ENCODE assay signal across 12 mouse cellular contexts in the genomic region with DNA sequence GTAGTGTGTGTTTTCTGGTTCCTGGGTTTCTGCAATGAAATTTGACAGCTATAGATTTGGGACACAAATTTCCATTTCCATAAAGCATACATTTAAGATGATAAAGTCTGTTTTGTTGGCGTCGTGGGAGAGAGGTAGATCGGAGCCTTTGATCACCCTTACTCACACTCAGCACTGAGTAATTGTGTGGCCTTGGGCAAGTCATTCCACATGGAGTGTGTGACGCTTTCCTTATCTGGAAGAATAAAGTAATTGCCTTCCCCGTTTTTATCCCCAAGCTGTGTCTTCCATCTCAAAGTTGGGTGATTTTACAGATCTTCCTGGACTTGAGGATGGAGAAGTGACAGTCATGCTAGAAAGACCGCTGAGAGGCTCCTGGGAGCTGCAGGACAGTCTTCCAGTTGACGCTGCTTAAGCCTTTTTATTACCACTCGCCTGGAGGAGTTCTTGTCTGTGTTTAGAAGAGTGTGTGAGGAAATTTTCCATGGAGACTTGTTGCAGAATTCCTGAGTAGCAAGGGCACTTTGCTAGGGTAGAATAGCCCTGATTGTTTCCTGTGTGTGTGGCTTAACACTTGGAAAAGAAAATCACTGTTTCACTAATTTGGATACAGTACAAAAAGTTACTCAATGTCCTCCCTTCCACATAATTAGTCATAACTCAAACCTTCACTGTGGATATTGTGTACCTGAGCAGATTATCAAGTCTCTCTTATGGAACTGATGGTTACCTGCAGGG. TPM values are rescaled to one million over a fixed set of nuclear protein-coding genes. Genes with fewer than 3 reads are reported as not detected.
DNase-seq lines count a peak whose midpoint lies in the region; ATAC-seq lines count a peak whose summit lies in the region.
"Had no signal": no experiment of that assay in that cellular context is flagged by ENCODE, and none has a peak within 500 bp of the region (broad histone marks: within the 10 kb centered on the region; RNA-seq: fewer than 3 reads in every experiment).

No protein-coding gene starts in this region.

- peaks cover 4% of the 10 kb centered on the region; the same call in 1 of the 2 replicates for H3K36me3 ChIP-seq in heart, embryonic 12.5 days
- H3K36me3 ChIP-seq in liver, embryonic 13.5 days, result peaks cover 8% of the 10 kb centered on the region; the same call in 1 of the 2 replicates
- peaks cover 8% of the 10 kb centered on the region for H3K36me3 ChIP-seq in liver, embryonic 12.5 days
- peaks cover 5% of the 10 kb centered on the region for H3K36me3 ChIP-seq in intestine, embryonic 14.5 days (ENCODE audit: control insufficient read depth, insufficient read depth, low read length)
- no peaks in the 10 kb centered on the region; the same call in 1 of the 2 replicates for H3K36me3 ChIP-seq in stomach, embryonic 16.5 days (ENCODE audit: control insufficient read depth, insufficient read depth, low read length)

- H3K9me3 ChIP-seq in heart, embryonic 12.5 days (replicated peaks), result no peaks in the 10 kb centered on the region
- no peaks in the 10 kb centered on the region for H3K9me3 ChIP-seq in liver, embryonic 13.5 days (replicated peaks)
- H3K9me3 ChIP-seq in liver, embryonic 12.5 days (replicated peaks), result no peaks in the 10 kb centered on the region
- no peaks in the 10 kb centered on the region for H3K9me3 ChIP-seq in intestine, embryonic 14.5 days (ENCODE audit: control insufficient read depth, low read length)
- no peaks in the 10 kb centered on the region for H3K9me3 ChIP-seq in stomach, embryonic 16.5 days (replicated peaks; ENCODE audit: control insufficient read depth, low read length)

- peaks cover 30% of the 10 kb centered on the region for H3K4me1 ChIP-seq in heart, embryonic 12.5 days (replicated peaks)
- peaks cover 44% of the 10 kb centered on the region for H3K4me1 ChIP-seq in liver, embryonic 13.5 days (replicated peaks)
- peaks cover 44% of the 10 kb centered on the region for H3K4me1 ChIP-seq in liver, embryonic 12.5 days
- peaks cover 26% of the 10 kb centered on the region for H3K4me1 ChIP-seq in intestine, embryonic 14.5 days (replicated peaks; ENCODE audit: control insufficient read depth, insufficient read depth, low read length)
- H3K4me1 ChIP-seq in stomach, embryonic 16.5 days (ENCODE audit: control insufficient read depth, insufficient read depth, low read length), result peaks cover 25% of the 10 kb centered on the region

- DNase-seq in heart, adult 8-10 months (ENCODE audit: low spot score), result no peak
- no peak for DNase-seq in liver, embryonic 13.5 days
- no peak for DNase-seq in intestine, embryonic 14.5 days (ENCODE audit: low spot score)
- DNase-seq in urinary bladder, postnatal 25 days (ENCODE audit: low spot score), result no peak
- DNase-seq in cerebellum, adult 11-12 months, result no peak
- DNase-seq: cerebellum, adult 2 months; gastrocnemius, postnatal 36 days; layer of hippocampus, adult 9-11 months had no signal

- H3K4me3 ChIP-seq in heart, embryonic 12.5 days, result no peak overlapping the region
- no peak overlapping the region for H3K4me3 ChIP-seq in liver, embryonic 13.5 days (replicated peaks)
- no peak overlapping the region for H3K4me3 ChIP-seq in liver, embryonic 12.5 days
- H3K4me3 ChIP-seq in intestine, embryonic 14.5 days (ENCODE audit: low read depth, low read length), result peak overlapping the region; percentile 83
- peak overlapping the region; percentile 19 for H3K4me3 ChIP-seq in stomach, embryonic 16.5 days (replicated peaks; ENCODE audit: low read length)
- H3K4me3 ChIP-seq: erythroblast, embryonic 14.5 days had no signal

- 57% methylated on average over 8 of the region's 8 CpGs for WGBS in heart, embryonic 12.5 days
- 76% methylated on average over 8 of the region's 8 CpGs for WGBS in liver, embryonic 13.5 days (ENCODE audit: insufficient replicate concordance)
- 72% methylated on average over 8 of the region's 8 CpGs for WGBS in liver, embryonic 12.5 days (ENCODE audit: insufficient replicate concordance)
- WGBS in intestine, embryonic 14.5 days, result 47% methylated on average over 8 of the region's 8 CpGs
- WGBS in stomach, embryonic 16.5 days, result 49% methylated on average over 8 of the region's 8 CpGs

- ATAC-seq in heart, embryonic 12.5 days (ENCODE audit: insufficient number of reproducible peaks, low FRiP score), result no peak
- no peak for ATAC-seq in liver, embryonic 13.5 days (ENCODE audit: low read depth)
- ATAC-seq in liver, embryonic 12.5 days, result no peak
- no peak for ATAC-seq in intestine, embryonic 14.5 days (replicated peaks; ENCODE audit: low FRiP score, low TSS enrichment, low read depth)
- ATAC-seq in stomach, embryonic 16.5 days (ENCODE audit: insufficient read depth, low FRiP score), result no peak

- H3K27ac ChIP-seq in heart, embryonic 12.5 days (ENCODE audit: poor library complexity, severe bottlenecking), result peak overlapping the region; percentile 48
- no peak overlapping the region for H3K27ac ChIP-seq in liver, embryonic 13.5 days
- no peak overlapping the region for H3K27ac ChIP-seq in liver, embryonic 12.5 days
- H3K27ac ChIP-seq in intestine, embryonic 14.5 days (ENCODE audit: low read depth), result no peak overlapping the region
- peak overlapping the region; percentile 75 for H3K27ac ChIP-seq in stomach, embryonic 16.5 days (ENCODE audit: low read length)

- H3K9ac ChIP-seq in heart, embryonic 12.5 days, result 0 out of 2 replicates have a peak overlapping the region, but pooled peaks have one; percentile 31
- H3K9ac ChIP-seq in liver, embryonic 13.5 days, result no peak overlapping the region
- H3K9ac ChIP-seq in liver, embryonic 12.5 days, result no peak overlapping the region
- H3K9ac ChIP-seq in intestine, embryonic 14.5 days (ENCODE audit: low read length), result peak overlapping the region; percentile 22; the same call in 1 of the 2 replicates
- H3K9ac ChIP-seq in stomach, embryonic 16.5 days (ENCODE audit: low read length), result peak overlapping the region; percentile 50; the same call in 1 of the 2 replicates

- H3K4me2 ChIP-seq in heart, embryonic 12.5 days, result no peak overlapping the region
- H3K4me2 ChIP-seq in liver, embryonic 13.5 days, result 0 out of 2 replicates have a peak overlapping the region, but pooled peaks have one; percentile 6
- no peak overlapping the region for H3K4me2 ChIP-seq in liver, embryonic 12.5 days
- peak overlapping the region; percentile 87 for H3K4me2 ChIP-seq in intestine, embryonic 14.5 days (ENCODE audit: low read length)
- H3K4me2 ChIP-seq in stomach, embryonic 16.5 days (ENCODE audit: low read depth, low read length), result peak overlapping the region; percentile 65

- H3K27me3 ChIP-seq in heart, embryonic 12.5 days (replicated peaks), result no peaks in the 10 kb centered on the region
- no peaks in the 10 kb centered on the region for H3K27me3 ChIP-seq in liver, embryonic 13.5 days
- H3K27me3 ChIP-seq in liver, embryonic 12.5 days (replicated peaks), result no peaks in the 10 kb centered on the region
- H3K27me3 ChIP-seq in intestine, embryonic 14.5 days (replicated peaks; ENCODE audit: control insufficient read depth, insufficient read depth, low read length), result no peaks in the 10 kb centered on the region
- no peaks in the 10 kb centered on the region for H3K27me3 ChIP-seq in stomach, embryonic 16.5 days (ENCODE audit: control insufficient read depth, insufficient read depth, low read length)

RNA-seq across cellular contexts. Expression of gene Lgr4, which starts 4.0 kb away (rescaled TPM):
- 15.1 and 17.8 TPM in 2 replicates for polyA plus RNA-seq in heart, embryonic 12.5 days (2016; fragmentation: Nextera tagmentation; extraction: Ambion mirVana)
- 10 to 100 TPM; 21.8 to 23.5 (median 22.8) TPM for total RNA-seq in heart, adult 8-10 months (2022)
- 3.1 and 3.9 TPM in 2 replicates for polyA plus RNA-seq in liver, embryonic 13.5 days (2015; fragmentation: Nextera tagmentation; extraction: Ambion mirVana)
- polyA plus RNA-seq in liver, embryonic 12.5 days (2016; fragmentation: Nextera tagmentation; extraction: Ambion mirVana), result 5.8 and 6.0 TPM in 2 replicates
- polyA plus RNA-seq in intestine, embryonic 14.5 days (2014; fragmentation: Nextera tagmentation; extraction: Ambion mirVana), result 47.3 and 48.8 TPM in 2 replicates
- 17.6 and 18.2 TPM in 2 replicates for polyA plus RNA-seq in stomach, embryonic 16.5 days (2015; fragmentation: Nextera tagmentation; extraction: Ambion mirVana)

RNA-seq across cellular contexts. Expression of gene Lin7c, which starts 30.8 kb away (rescaled TPM):
- polyA plus RNA-seq in heart, embryonic 12.5 days (2016; fragmentation: Nextera tagmentation; extraction: Ambion mirVana), result 52.1 and 53.7 TPM in 2 replicates
- 10 to 100 TPM; 41.5 to 45.6 (median 43.7) TPM for total RNA-seq in heart, adult 8-10 months (2022)
- 20.0 and 24.4 TPM in 2 replicates for polyA plus RNA-seq in liver, embryonic 13.5 days (2015; fragmentation: Nextera tagmentation; extraction: Ambion mirVana)
- polyA plus RNA-seq in liver, embryonic 12.5 days (2016; fragmentation: Nextera tagmentation; extraction: Ambion mirVana), result 29.9 and 31.6 TPM in 2 replicates
- polyA plus RNA-seq in intestine, embryonic 14.5 days (2014; fragmentation: Nextera tagmentation; extraction: Ambion mirVana), result 69.2 and 76.2 TPM in 2 replicates
- 73.3 and 75.3 TPM in 2 replicates for polyA plus RNA-seq in stomach, embryonic 16.5 days (2015; fragmentation: Nextera tagmentation; extraction: Ambion mirVana)

Comparison
In these comparisons a context has a peak if more than half of its experiments do, and no peak if none do; other contexts are left out.
1. H3K4me2 ChIP-seq: peak in liver, embryonic 13.5 days (single experiment), intestine, embryonic 14.5 days (single experiment) and stomach, embryonic 16.5 days (single experiment); none in heart, embryonic 12.5 days (single experiment) and liver, embryonic 12.5 days (single experiment).
2. H3K27ac ChIP-seq: peak in heart, embryonic 12.5 days (single experiment) and stomach, embryonic 16.5 days (single experiment); none in liver, embryonic 13.5 days (single experiment), liver, embryonic 12.5 days (single experiment) and intestine, embryonic 14.5 days (single experiment).
3. H3K4me3 ChIP-seq: peak in intestine, embryonic 14.5 days (single experiment) and stomach, embryonic 16.5 days (single experiment); none in heart, embryonic 12.5 days (single experiment), liver, embryonic 13.5 days (single experiment) and liver, embryonic 12.5 days (single experiment).
4. H3K9ac ChIP-seq: peak in heart, embryonic 12.5 days (single experiment), intestine, embryonic 14.5 days (single experiment) and stomach, embryonic 16.5 days (single experiment); none in liver, embryonic 13.5 days (single experiment) and liver, embryonic 12.5 days (single experiment).